Mouse (Mus musculus): ENCODE data around the gene Srp54a.

DNA sequence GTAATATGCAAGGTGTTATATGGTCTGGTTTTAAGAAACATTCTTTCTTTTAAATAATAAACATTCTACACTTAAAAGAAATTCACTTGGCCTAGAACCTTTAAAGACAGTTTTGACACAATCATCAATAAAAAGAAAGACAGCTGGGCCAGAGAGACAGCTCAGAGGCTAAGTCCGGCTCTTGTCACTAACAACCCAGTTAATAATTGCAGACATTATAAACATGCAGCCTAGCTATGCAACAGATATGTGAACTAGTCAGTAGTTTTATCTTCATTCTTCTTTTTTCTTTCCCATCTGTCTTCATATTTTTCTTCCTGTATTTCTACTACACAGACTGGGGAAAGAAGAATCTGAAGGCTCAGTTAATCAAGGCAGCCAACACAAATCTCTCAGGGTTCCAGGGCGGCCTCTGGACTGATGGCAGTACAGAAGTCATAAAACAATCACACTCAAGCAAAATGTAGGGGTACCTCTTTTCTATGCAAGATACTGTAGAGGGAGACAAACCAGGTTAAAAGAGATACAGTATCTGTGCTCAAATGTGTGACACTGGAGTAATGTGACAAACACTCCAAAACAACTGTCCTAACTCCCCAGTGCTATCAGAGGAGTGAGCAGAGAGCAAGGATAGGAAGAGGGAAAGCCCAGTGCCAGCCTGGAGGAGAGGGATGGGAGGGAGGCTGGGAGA, 25.4 kb upstream of the Srp54a start:
- no peak for TF ChIP-seq CTCF (conservative IDR thresholded peaks at IDR 0.05; ENCODE audit: low read length)
- no peak for TF ChIP-seq POU5F1 (IDR thresholded peaks at IDR 0.05; ENCODE audit: borderline replicate concordance, low read length)
- TF ChIP-seq NANOG (IDR thresholded peaks at IDR 0.05; ENCODE audit: borderline replicate concordance, low read length): no peak
